Mouse (Mus musculus): Measurements from ENCODE around the gene Tmprss2. TPM values are rescaled to one million over a fixed set of nuclear protein-coding genes. Genes with fewer than 3 reads are reported as not detected.
"Not testable (repeated sequence)": the region's sequence is repeated elsewhere in the genome, so short reads cannot be mapped to it uniquely, and the experiment has no call there.

Tmprss2 gene
- polyA plus RNA-seq, 1 experiment = 0.26 TPM

DNA sequence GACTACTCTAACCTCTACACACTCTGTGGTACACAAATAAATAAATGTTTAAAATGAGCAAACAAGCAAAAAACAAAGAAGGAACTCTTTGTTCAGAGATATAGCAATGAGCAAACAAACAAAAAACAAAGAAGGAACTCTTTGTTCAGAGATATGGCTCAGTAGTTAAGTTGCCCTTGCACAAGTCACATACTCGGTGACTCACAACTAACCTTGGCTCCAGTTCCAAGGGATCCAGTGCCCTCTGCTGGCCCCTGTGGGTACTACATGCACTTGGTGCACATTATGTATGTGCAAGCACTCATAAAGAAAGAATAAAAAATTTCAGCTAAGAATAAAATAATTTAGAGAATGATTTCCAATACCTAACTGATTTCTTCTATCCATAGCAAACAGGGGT lies 17.9 kb downstream of the Tmprss2 start:
- peak; percentile 24 to 77 for DNase-seq (ENCODE audit: extremely low spot score in 1 of 2, low spot score in 1 of 2)

DNA sequence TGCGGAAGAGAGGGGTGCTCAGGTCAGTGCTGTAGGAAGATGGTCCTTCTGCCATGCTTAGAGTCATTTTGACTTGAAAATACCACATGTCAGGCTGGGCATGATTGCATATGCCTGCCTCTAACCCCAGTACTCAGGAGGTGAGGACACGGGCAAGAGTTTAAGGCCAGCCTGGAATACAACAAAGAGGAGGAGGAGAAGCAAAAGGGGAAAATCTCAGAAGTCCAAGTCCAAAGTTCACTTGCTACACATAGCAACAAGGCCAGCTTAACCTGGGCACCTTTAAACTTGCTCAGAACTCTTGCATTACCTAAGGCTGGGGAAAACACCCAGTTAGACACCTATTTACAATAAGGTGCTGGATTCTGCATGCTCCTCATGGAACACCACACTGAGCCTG lies 19.5 kb downstream of the Tmprss2 start:
- no peak for DNase-seq (ENCODE audit: extremely low spot score in 1 of 2, low spot score in 1 of 2)

DNA sequence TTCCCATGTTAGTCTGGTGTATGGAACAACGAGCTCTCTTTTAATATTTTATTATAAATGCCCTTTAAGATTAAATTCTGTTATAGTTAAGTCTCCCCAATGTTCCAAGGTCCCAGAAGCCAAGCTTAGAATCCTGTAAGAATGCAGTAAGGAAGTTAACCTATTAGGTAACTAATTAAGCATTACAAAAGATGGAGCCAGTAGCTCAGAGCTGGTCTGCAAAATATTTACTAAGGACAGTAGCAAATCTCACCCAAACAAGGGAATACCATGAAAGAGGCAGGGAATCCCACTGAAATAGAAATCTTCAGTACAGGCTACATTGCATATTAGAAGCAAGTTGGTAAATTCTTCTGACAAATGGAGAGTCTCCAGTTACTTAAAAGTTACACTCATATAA lies 28.1 kb downstream of the Tmprss2 start:
- not testable (repeated sequence) for DNase-seq (ENCODE audit: extremely low spot score in 1 of 2, low spot score in 1 of 2)

DNA sequence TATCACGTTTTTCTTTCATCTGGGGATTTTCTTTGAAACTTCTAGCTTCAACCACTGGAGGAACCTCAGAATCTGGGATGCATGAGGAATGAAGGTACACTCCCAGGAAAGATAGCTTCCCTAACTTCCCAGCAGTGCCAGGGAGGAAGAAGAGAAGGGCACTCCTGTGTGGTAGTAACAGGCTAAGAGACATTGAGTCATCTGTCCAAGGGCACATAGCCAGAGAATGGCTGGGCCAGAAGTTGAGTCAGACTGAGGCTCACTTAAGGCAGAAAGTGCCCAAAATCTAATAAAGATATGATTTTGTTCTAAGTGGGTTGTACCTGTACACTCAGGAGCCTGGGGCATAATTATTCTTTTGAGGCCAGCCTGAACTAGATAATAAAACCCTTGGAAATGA lies 41.6 kb downstream of the Tmprss2 start:
- no peak for DNase-seq (ENCODE audit: extremely low spot score in 1 of 2, low spot score in 1 of 2)

DNA sequence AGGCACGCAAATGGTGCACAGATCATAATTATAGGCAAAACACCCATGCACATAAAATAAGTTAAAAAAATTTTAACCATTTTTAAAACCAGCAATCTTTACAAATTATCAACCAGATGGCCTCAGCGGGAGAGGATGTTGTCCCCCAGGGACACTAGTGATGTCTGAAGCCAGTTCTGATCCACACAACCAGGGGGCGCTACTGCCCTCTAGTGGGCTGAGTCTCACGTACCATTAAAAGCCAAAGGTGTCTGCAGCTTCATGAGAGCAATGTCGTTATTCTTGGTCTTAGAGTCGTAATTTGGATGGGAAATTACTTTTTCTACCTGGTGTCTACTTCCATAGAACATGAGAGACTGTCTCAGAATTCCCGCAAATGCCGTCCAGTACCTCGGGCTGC lies 42.3 kb downstream of the Tmprss2 start:
- peak in 1 of 2 experiments; percentile 79 for DNase-seq (ENCODE audit: extremely low spot score in 1 of 2, low spot score in 1 of 2)

DNA sequence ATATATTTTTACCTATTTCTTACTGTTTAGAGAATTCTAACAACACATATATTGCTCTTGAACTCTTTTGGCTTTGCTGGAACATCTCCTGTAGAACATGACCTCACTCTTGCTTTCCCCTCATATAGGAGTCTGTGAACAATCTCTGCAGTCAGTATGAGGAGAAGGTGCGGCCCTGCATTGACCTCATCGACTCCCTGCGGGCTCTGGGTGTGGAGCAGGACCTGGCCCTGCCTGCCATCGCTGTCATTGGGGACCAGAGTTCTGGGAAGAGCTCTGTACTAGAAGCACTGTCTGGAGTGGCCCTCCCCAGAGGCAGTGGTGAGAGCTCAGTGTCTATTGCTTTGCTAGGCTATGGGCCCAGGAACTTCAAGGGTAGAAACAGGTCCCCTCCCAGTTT lies 66.7 kb downstream of the Tmprss2 start:
- no peak for DNase-seq (ENCODE audit: extremely low spot score in 1 of 2, low spot score in 1 of 2)

DNA sequence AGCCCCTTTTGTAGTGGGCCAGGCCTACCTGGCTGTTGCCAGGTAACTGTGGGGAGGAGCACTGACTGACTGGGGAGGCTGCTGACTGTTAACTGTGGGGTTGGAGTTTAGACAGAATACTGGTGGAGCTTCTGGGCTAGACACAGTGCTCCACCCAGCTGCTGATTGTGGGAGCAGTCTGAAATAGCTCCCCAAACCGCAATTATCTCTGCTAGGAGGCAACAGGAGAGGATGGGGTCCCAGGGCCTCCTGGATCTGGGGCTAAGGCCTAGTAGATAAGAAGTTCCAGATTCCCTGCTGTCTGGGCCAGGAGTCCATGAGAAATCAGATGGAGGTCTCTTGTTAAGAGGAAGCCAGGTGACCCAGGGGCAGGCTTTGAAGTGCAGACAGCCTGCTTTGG lies 74.1 kb downstream of the Tmprss2 start:
- DNase-seq (ENCODE audit: extremely low spot score in 1 of 2, low spot score in 1 of 2) = no peak

DNA sequence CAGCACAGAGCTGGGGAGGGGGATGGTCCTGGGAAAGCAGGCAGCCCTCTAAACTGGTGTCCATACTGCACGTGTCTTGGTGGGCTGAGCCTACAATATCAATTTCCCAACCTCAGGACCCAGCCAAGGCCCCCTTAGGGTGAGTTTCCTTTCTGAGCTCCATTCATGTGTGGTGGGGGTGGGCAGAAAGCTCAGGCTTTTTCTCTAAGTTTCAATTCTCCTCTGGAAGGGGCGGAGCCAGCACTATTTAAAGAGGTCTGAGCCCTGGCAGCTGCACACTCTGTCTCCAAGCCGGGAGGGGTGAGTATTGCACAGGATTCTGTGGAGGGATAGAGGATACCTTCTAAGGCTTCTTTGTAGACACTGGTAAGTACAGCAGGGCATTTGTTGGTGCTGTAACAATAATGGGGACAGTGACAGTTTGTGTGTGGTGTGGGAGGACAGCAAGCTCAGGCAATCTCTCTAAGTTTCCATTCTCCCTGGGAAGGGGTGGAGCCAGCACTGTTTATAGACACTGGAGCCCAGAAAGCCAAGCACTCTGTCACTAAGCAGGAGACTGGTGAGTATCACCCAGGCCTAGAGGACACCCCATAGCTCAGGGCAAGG lies 75.1 kb downstream of the Tmprss2 start:
- DNase-seq (ENCODE audit: extremely low spot score in 1 of 2, low spot score in 1 of 2) = peak; percentile 8 to 50

DNA sequence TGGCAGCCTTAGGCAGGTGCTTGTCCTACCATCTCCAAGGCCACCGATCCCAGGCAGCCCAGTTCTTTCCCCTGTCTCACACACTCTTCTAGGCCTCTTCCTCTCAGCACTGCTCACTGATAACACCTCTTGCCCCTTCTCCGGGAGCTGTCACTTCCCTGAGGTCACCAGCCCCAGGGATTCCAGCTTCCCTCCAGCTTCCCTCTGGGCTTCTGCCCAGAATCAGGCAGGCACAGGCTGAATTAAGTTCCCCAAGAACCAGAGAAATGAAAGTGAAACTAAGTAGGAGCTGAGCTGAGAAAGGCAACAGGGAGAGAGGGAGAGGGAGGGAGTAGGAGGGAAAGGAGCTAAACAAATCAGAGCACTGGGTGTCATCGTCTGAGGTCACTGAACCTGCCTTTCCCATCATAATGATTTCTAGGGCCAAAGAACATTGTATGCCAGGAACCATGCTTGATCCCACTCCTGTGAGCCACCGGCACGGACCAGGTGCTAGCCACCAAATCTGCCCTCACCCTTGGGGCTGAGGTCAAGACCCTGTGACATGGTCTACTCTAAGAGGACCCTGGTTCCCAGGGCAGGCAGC lies 76.0 kb downstream of the Tmprss2 start:
- peak; percentile 25 to 44 for DNase-seq (ENCODE audit: extremely low spot score in 1 of 2, low spot score in 1 of 2)

DNA sequence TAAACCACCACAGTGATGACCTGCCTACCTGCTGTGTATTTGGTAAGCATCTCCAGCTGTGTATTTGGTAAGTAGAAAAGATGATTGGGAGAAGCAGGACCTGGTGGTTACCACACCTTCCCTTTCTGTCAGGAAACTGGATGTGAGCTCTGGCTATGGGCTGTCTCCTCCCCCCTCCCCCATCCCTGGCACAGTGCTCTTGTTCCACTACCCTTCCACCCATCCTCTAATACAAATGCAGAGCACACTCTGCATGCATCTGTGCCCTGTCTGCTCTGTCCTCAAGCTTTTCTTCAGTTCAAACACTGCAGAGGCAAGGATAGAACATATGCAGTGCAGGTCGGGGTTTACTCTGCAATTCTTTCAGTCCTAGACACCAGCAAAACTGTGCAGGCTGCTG lies 76.5 kb downstream of the Tmprss2 start:
- no peak for DNase-seq (ENCODE audit: extremely low spot score in 1 of 2, low spot score in 1 of 2)

DNA sequence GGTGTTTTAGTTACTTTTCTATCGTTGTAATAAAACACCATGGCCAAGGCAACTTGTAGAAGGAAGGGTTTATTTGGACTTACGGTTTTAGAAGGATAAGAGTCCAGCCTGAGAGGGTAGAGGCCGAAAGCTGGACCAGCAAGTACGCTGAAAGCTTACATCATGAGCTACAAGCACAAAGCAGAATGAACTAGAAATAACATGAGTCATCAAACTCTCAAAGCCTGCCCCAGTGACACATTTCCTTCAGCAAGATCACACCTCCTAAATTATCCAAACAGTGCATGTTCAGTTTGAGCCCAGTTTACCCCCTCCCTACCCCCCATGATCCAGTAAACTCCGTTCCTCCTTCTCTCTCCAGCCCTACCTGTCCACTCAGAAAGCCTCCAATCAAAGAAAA lies 77.2 kb downstream of the Tmprss2 start:
- DNase-seq (ENCODE audit: extremely low spot score in 1 of 2, low spot score in 1 of 2) = no peak

DNA sequence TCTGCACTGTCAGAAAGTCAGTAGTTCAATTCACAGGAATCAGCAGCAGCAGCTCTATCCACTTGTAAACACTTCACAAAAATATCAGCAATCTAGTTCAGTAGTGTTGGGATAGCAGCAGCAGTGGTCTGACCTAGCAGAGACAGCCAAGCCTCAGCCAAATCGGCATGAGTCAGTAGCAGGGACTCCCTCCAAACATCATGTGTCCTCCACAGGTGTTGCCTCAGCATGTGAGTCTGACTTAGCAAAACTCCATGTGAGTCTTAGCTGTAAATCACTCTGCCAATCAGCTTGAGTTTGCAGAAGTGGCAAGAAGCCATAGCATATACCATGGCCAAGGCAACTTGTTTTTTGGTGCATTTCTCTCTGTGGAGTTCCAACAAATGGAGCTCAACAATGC lies 77.9 kb downstream of the Tmprss2 start:
- DNase-seq (ENCODE audit: extremely low spot score in 1 of 2, low spot score in 1 of 2) = no peak

DNA sequence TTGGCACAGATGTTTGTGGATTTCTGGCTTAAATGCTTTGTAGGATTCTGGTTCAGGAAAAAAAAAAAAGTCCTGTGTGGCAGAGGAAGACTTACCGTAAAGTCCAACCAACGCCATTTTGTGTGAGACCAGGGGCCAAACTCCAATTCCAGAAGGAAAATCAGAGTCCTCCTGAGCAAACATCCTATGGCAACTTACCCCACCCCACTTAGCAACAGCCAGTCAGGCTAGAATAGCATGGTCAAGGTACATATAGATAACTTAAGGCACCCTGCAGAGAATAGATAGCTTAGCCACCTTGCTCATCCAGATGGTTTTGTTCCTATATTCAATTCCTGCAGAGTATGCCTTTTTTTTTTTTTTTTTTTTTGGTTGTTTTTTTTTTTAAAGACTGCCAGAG lies 81.8 kb downstream of the Tmprss2 start:
- no peak for DNase-seq (ENCODE audit: extremely low spot score in 1 of 2, low spot score in 1 of 2)

DNA sequence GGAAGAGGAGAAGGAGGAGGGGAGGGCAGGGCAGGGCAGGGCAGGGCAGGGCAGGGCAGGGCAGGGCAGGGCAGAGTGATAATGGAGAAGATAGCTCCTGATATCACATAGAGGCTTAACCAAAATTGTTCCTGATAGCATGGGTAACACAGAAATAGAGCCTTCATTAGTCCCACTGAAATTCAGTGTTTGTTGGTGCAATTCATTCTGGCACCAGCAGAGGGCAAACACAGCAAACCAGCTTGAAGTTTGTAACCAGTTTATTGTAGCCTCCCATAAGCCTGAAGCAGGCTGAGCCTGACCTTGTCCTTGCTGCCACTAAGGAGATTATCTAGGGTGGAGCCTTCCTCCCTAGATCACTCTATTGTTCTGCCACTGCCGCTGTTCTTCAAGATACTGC lies 88.0 kb downstream of the Tmprss2 start:
- peak in 1 of 2 experiments; percentile 73 for DNase-seq (ENCODE audit: extremely low spot score in 1 of 2, low spot score in 1 of 2)

DNA sequence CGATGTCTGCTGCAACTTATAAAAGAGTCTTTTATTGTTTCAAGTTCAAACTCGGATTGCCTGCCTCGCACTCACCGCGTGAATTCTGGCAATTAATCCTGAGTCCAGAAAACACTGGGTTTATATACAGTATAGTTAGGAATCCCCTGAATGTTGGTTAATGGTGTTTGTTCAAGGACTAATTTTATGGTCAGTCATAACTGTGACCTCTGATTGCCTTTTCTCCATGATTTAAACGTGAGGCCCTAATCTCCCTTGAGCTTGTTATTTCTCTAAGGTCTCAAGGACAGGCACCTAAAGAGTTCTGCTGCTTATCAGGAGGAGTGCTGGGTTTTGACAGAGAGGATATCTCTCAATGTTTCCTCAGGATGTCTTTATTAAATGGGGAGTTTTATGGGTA lies 89.0 kb downstream of the Tmprss2 start:
- DNase-seq (ENCODE audit: extremely low spot score in 1 of 2, low spot score in 1 of 2) = no peak

DNA sequence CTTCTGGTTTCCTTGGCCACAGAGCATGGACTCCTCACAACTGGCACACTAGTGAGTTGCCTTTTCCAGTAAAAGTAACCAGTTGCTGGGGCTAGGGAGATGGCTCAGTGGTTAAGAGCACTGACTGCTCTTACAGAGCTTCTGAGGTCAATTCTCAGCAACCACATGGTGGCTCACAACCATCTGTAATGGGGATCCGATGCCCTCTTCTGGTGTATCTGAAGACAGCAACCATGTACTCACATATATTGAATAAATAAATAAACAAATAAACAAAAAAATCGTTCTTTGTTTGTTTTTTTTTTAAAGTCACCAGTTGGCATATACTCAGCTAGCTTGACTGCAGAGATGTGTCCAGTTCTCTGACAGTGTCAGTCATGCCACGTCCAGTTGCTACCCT lies 94.7 kb downstream of the Tmprss2 start:
- DNase-seq (ENCODE audit: extremely low spot score in 1 of 2, low spot score in 1 of 2) = no peak

Other genes starting within 250 kb of the Tmprss2 start
- gene Mx1, start 148.3 kb downstream of the Tmprss2 start, polyA plus RNA-seq (2012; rRNA removed) = 0.71 and 1.5 TPM in 2 replicates
- not detected in 2 replicates for gene Fam3b, start 96.4 kb downstream of the Tmprss2 start, polyA plus RNA-seq (2012; rRNA removed)
- gene Ripk4, start 152.6 kb upstream of the Tmprss2 start, polyA plus RNA-seq (2012; rRNA removed) = 0.71 and 0.86 TPM in 2 replicates
- 15.1 and 19.1 TPM in 2 replicates for gene Prdm15, start 240.7 kb upstream of the Tmprss2 start, polyA plus RNA-seq (2012; rRNA removed)

All from frontal cortex, adult 2 months (tissue).